Mouse (Mus musculus) kidney, embryonic 16.5 days (tissue): ENCODE data around the gene Cyb561d2. TPM values are rescaled to one million over a fixed set of nuclear protein-coding genes. Genes with fewer than 3 reads are reported as not detected.

Source experiments
- ATAC-seq: fragments of 200-750 bp; cut with Nextera tagmentation; 2 replicates; pipeline ENCODE4 v1.8.0; 2017; ENCODE audit warnings: moderate TSS enrichment; ENCODE audit not compliant: low FRiP score, low TSS enrichment
- H3K27ac ChIP-seq: fragments of 300-500 bp; sonication (generic); 2 replicates; pipeline ENCODE4 v1.5.1; 2014; ENCODE audit warnings: low read length
- H3K27me3 ChIP-seq: fragments of 300-500 bp; sonication (generic); 2 replicates; pipeline ENCODE4 v1.6.1; 2014; ENCODE audit warnings: low read length, control low read depth, mixed read lengths; ENCODE audit not compliant: insufficient read depth
- H3K36me3 ChIP-seq: fragments of 300-500 bp; sonication (generic); 2 replicates; pipeline ENCODE4 v1.6.1; 2014; ENCODE audit warnings: low read length, control low read depth, mixed read lengths; ENCODE audit not compliant: insufficient read depth
- H3K4me1 ChIP-seq: fragments of 300-500 bp; sonication (generic); 2 replicates; pipeline ENCODE4 v1.6.1; 2014; ENCODE audit warnings: low read length, control low read depth, mixed read lengths; ENCODE audit not compliant: insufficient read depth
- H3K4me2 ChIP-seq: fragments of 300-500 bp; sonication (generic); replicated peaks from 2 replicates; pipeline ENCODE4 v1.6.1; 2014; ENCODE audit warnings: low read depth, low read length
- H3K4me3 ChIP-seq: fragments of 300-500 bp; sonication (generic); 2 replicates; pipeline ENCODE4 v1.5.1; 2014; ENCODE audit warnings: mild to moderate bottlenecking, low read length
- H3K9ac ChIP-seq: fragments of 300-500 bp; sonication (generic); replicated peaks from 2 replicates; pipeline ENCODE4 v1.6.1; 2014; ENCODE audit warnings: low read length
- H3K9me3 ChIP-seq: fragments of 300-500 bp; sonication (generic); 2 replicates; pipeline ENCODE4 v1.6.1; 2016; ENCODE audit warnings: low read length, control low read depth
- WGBS: fragments of 180-500 bp; shearing (Covaris S2); extraction: QIAGEN DNeasy Blood & Tissue Kit; methylation state at CpG from one replicate; pipeline ENCODE4 v1.1.7; 2014; 5-methylcytosine and 5-hydroxymethylcytosine counted together
- polyA plus RNA-seq: library from polyadenylated mRNA; unstranded; fragments of >200 nt; fragmentation: Nextera tagmentation; extraction: Ambion mirVana; gene quantifications from 2 replicates; pipeline ENCODE4 v1.2.1, GENCODE M21; 2015

Gene Cyb561d2
- 35.8 and 39.0 TPM in 2 replicates for polyA plus RNA-seq

- peaks cover 25% of the 10 kb centered on the region for H3K4me1 ChIP-seq
- H3K4me3 ChIP-seq: peak within 1 kb of the TSS; percentile 73
- WGBS: under 1% methylated on average over 46 of the region's 46 CpGs
- no peaks in the 10 kb centered on the region for H3K9me3 ChIP-seq
- ATAC-seq: peak; percentile 86
- peak within 1 kb of the TSS; percentile 89 for H3K4me2 ChIP-seq
- peak within 1 kb of the TSS; percentile 78 for H3K27ac ChIP-seq
- H3K9ac ChIP-seq: peak within 1 kb of the TSS; percentile 75
- peaks cover 43% of the 10 kb centered on the region for H3K36me3 ChIP-seq
- no peaks in the 10 kb centered on the region for H3K27me3 ChIP-seq
Observed at GRCm38 (mm10) chr9:107541474-107542351, at the start of gene Cyb561d2, which contains the start of gene Nprl2. TSS of gene Cyb561d2 (minus strand) at chr9:107542193. TSS of gene Nprl2 (plus strand) at chr9:107542226.

- H3K4me2 ChIP-seq: no peak overlapping the region
- no peak overlapping the region for H3K27ac ChIP-seq
- 96% methylated on average over 6 of the region's 6 CpGs for WGBS
- no peak overlapping the region for H3K4me3 ChIP-seq
- no peak overlapping the region for H3K9ac ChIP-seq
- peaks cover 13% of the 10 kb centered on the region for H3K4me1 ChIP-seq
- no peak for ATAC-seq
- H3K27me3 ChIP-seq: no peaks in the 10 kb centered on the region
- peaks cover 47% of the 10 kb centered on the region for H3K36me3 ChIP-seq
- no peaks in the 10 kb centered on the region for H3K9me3 ChIP-seq
Observed at GRCm38 (mm10) chr9:107590773-107591060, 48.7 kb upstream of the Cyb561d2 start.

- Histone ChIP-seq H3K4me1 (peaks cover 13% of the 10 kb centered on the region), H3K4me2 (no peak overlapping the region), H3K9me3 (no peaks in the 10 kb centered on the region), H3K9ac (no peak overlapping the region), H3K27ac (no peak overlapping the region), H3K27me3 (no peaks in the 10 kb centered on the region), H3K4me3 (no peak overlapping the region), H3K36me3 (peaks cover 49% of the 10 kb centered on the region)
- WGBS: 86% methylated on average over 25 of the region's 25 CpGs
- no peak for ATAC-seq
Observed at GRCm38 (mm10) chr9:107590058-107590772, 48.2 kb upstream of the Cyb561d2 start.

- WGBS: 1% methylated on average over 33 of the region's 33 CpGs
- H3K9me3 ChIP-seq: no peaks in the 10 kb centered on the region
- H3K27ac ChIP-seq: peak overlapping the region; percentile 62; the same call in 1 of the 2 replicates
- ATAC-seq: peak; percentile 46
- H3K4me1 ChIP-seq: peaks cover 13% of the 10 kb centered on the region
- peak overlapping the region; percentile 95 for H3K4me2 ChIP-seq
- peak overlapping the region; percentile 80 for H3K4me3 ChIP-seq
- no peaks in the 10 kb centered on the region for H3K27me3 ChIP-seq
- H3K9ac ChIP-seq: peak overlapping the region; percentile 76
- H3K36me3 ChIP-seq: peaks cover 41% of the 10 kb centered on the region
Observed at GRCm38 (mm10) chr9:107587833-107588639, 46.0 kb upstream of the Cyb561d2 start.

GRCm38 (mm10) chr9:107586974-107587832, 45.2 kb upstream of the Cyb561d2 start, which contains the start of gene Ifrd2:
TSS of gene Ifrd2 (plus strand) at chr9:107587642.
- Histone ChIP-seq H3K9ac (peak within 1 kb of the TSS; percentile 76), H3K4me2 (peak within 1 kb of the TSS; percentile 95), H3K4me3 (peak within 1 kb of the TSS; percentile 80), H3K4me1 (peaks cover 13% of the 10 kb centered on the region), H3K27ac (peak within 1 kb of the TSS; percentile 62; the same call in 1 of the 2 replicates), H3K9me3 (no peaks in the 10 kb centered on the region), H3K36me3 (peaks cover 38% of the 10 kb centered on the region), H3K27me3 (no peaks in the 10 kb centered on the region)
- 12% methylated on average over 46 of the region's 46 CpGs for WGBS
- ATAC-seq: peak; percentile 98

- Histone ChIP-seq H3K4me1 (peaks cover 20% of the 10 kb centered on the region), H3K4me3 (no peak overlapping the region), H3K36me3 (peaks cover 32% of the 10 kb centered on the region), H3K27me3 (no peaks in the 10 kb centered on the region), H3K4me2 (no peak overlapping the region), H3K9ac (no peak overlapping the region), H3K9me3 (no peaks in the 10 kb centered on the region), H3K27ac (no peak overlapping the region)
- 86% methylated on average over 5 of the region's 5 CpGs for WGBS
- no peak for ATAC-seq
Observed at GRCm38 (mm10) chr9:107586504-107586903, 44.5 kb upstream of the Cyb561d2 start.

GRCm38 (mm10) chr9:107583174-107583573, 41.2 kb upstream of the Cyb561d2 start:
- Histone ChIP-seq H3K4me1 (peaks cover 26% of the 10 kb centered on the region), H3K9me3 (no peaks in the 10 kb centered on the region), H3K36me3 (peaks cover 11% of the 10 kb centered on the region; the same call in 1 of the 2 replicates), H3K4me2 (no peak overlapping the region), H3K4me3 (no peak overlapping the region), H3K27me3 (no peaks in the 10 kb centered on the region), H3K9ac (no peak overlapping the region), H3K27ac (no peak overlapping the region)
- WGBS: 94% methylated on average over 14 of the region's 14 CpGs
- no peak for ATAC-seq

GRCm38 (mm10) chr9:107582509-107583062, 40.6 kb upstream of the Cyb561d2 start:
- H3K27ac ChIP-seq: no peak overlapping the region
- peaks cover 27% of the 10 kb centered on the region for H3K4me1 ChIP-seq
- no peak overlapping the region for H3K4me3 ChIP-seq
- no peaks in the 10 kb centered on the region for H3K9me3 ChIP-seq
- 85% methylated on average over 7 of the region's 7 CpGs for WGBS
- H3K36me3 ChIP-seq: peaks cover 11% of the 10 kb centered on the region; the same call in 1 of the 2 replicates
- no peak overlapping the region for H3K9ac ChIP-seq
- H3K4me2 ChIP-seq: no peak overlapping the region
- H3K27me3 ChIP-seq: no peaks in the 10 kb centered on the region
- no peak for ATAC-seq
